Mouse (Mus musculus) urinary bladder, adult 2 months (tissue): ENCODE data around the gene Bag6. TPM values are rescaled to one million over a fixed set of nuclear protein-coding genes. Genes with fewer than 3 reads are reported as not detected.
"Not testable (repeated sequence)": the region's sequence is repeated elsewhere in the genome, so short reads cannot be mapped to it uniquely, and the experiment has no call there.

Source experiments
- DNase-seq: peaks from one replicate; pipeline ENCODE4 v3.0.0; 2022; ENCODE audit warnings: low spot score
- polyA plus RNA-seq: library from polyadenylated mRNA; depleted of rRNA; stranded (reverse); fragments of >200 nt; gene quantifications from 2 replicates; pipeline ENCODE4 v1.2.3, GENCODE M21; 2012

Gene Bag6
- polyA plus RNA-seq, 1 experiment, result 130 TPM

DNA sequence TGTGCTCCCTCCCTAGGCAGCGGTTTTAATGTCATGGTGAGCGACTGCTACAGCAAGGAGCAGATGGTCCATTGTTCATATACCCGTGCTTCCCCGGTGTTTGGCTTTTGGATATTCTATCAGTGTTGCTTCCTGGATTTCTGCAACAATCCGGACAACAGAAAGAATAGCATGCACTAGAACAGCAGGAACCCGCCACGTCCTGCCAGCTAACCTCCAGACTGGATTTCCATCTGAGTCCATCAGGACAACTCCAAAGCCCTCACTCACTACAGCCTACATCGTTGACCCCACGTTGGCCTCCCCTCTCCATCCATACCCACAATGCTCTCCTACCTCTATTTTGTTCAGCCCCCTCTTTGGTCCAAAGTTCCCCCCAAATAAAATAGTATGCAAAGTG is 23.2 kb upstream of the Bag6 start:
- DNase-seq, result no peak

DNA sequence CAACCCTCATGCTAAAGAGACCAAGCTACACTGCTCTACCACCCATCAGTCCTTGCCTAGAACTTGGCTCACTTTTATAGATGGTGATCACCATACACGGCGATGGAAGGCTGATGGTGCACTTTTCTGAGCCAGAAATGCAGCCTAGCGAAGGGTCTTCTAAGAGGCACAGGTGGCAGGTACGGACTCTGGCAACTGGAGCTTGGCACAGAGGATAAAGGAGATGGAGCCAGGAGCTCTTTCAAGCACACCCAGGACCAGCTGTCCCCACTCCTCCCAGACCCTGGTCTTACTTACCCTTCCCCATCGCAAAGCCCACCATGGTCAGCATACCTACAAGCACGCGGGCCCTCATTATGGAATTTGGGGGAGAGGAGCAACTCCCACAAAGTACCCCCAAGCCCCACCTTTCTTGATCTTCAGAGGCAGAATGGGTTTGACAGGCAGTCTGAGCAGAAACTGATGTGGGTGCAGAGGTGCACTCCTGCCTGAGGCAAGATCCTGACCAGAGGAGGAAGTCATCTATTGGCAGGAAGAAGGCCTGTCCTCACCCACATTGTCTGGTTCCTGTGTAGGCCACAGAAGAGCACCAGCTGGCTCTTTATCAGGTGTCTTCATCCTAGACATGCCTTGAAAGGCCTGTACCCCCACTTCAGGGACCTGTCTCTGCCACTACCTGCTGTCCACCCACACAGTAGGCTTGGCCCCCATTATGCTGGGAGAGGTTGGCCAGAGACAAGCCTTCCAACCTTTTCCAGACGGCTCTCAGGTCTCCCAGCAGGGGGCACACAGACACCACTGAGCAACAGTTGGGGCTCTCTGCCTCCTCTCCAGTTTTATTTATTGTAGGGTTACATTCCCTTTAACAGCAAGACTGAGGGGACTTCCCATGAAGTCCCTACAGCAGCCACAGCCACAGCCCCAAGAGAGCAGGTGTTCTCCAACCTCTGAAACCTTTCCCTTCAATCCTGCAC is 19.6 kb upstream of the Bag6 start, which contains the start of gene Ly6g5b:
Gene Ly6g5b, minus strand, starts transcription at position 383 of the 974 bp plus-strand sequence.
- DNase-seq, result no peak

DNA sequence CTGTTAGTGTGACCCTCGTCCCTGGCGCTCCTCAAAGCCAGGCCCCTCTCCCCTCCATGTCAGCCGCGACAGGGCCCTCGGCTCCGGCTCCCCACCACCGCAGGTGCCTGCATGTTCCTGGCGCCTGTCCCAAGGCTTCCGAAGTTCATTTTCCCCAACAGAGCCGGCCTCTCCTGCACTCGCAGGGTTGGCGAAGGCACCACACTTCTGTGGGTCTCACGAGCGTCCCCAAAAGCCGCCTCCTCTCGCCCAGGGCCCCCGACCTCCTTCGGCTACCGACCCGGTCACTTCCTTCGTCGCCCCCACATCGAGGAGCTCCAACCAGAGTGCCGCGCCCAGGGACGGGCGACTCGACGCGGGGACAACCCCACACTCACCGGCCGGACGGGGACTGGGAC is 14.2 kb upstream of the Bag6 start:
- DNase-seq, result no peak

DNA sequence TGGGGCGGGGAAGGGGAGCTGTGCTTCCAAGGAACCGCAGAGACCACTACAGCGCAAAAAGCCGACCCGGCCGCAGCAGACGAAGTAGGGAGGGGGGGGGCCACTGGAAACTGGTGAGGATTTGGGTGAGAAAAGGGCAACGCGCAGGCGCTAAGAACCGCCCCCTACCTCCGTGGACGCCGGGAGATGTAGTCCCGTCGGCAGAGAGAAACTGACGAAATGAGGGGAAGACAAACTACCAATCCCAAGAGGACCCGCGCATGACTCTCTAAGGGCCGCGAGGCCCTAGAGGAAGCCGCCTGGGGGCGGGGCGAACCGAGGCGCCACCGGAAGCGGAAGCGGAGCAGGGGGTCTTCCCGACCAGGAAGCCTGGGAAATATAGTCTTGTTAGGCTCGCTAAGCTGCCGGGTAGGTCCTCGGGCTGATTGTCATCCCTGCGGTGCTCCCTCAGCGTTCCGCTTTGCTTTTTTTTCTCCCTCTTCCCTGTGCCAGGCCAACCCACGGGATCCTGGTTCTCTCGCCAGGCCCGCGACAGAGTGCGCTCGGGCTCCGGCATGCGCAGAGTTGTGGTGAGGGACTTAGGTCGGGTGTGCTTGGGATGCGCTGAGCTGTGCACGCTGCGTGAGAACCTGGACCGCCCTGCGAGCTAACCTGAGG is 13.7 kb upstream of the Bag6 start, which contains the start of gene Gpank1:
Gene Gpank1, plus strand, starts transcription at position 313 of the 657 bp plus-strand sequence.
- DNase-seq, result peak; percentile 88

DNA sequence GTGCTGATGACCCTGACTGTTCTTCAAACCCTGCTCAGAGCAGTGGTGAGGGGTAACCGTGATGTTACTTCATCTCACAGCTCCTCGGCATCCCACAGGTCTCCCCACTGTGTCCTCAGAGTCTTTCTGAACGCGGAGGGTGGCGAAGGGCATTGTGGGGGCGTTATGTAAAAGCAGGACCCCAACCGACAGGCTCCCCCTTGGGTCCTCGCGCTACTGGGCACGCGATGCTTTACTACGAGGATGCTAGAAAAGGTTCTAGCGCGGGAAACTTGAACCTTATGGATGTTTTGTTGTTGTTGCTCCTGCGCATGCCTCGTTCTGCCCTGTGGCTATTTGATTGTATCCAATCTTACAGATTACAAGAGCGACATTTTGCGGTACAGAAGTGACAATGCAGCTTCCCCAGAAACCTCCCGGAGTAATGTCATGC is 13.1 kb upstream of the Bag6 start, which contains the start of gene Csnk2b:
Gene Csnk2b, minus strand, starts transcription at position 183 of the 433 bp plus-strand sequence.
- no peak for DNase-seq

DNA sequence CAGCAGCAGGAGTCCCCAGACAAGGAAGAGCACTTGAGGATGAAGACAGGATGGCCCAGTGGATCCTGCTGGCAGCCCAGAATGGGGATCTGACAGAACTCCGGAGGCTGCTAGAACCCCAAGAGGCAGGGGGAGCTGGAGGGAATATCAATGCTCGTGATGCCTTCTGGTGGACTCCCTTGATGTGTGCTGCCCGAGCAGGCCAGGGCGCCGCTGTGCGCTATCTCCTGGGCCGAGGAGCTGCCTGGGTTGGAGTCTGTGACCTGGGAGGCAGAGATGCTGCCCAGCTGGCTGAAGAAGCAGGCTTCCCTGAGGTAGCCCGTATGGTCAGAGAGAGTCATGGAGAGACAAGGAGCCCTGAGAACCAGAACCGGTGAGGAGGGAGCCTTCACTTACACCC is 11.7 kb upstream of the Bag6 start:
- not testable (repeated sequence) for DNase-seq

DNA sequence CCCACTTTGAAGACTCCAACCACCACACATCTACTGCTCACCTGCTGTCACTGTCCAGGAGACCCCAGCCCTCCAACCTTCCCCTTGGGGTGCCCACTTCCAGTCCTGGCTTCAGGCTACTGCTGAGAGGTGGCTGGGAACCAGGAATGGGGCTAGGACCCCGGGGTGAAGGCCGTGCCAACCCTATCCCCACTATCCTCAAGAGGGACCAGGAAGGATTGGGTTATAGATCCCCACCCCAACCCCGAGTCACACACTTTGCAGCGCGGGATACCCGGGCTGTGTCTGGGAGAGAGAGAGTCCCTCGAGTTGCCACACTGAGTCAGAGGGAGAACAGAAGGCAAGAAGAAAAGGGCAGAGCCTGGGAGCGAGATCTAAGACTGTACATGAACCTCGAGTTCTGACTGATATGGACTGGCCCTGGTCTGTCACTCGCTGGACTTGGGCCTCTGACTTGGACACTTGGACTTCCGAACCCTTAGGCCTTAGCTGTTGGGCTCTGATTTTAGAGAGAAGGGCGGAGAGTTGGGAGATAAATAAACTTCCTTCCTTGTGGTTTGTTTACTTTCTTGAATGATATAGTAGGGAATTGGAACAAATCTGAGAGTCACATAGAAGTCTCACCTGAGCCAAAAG is 10.6 kb upstream of the Bag6 start:
- not testable (repeated sequence) for DNase-seq

DNA sequence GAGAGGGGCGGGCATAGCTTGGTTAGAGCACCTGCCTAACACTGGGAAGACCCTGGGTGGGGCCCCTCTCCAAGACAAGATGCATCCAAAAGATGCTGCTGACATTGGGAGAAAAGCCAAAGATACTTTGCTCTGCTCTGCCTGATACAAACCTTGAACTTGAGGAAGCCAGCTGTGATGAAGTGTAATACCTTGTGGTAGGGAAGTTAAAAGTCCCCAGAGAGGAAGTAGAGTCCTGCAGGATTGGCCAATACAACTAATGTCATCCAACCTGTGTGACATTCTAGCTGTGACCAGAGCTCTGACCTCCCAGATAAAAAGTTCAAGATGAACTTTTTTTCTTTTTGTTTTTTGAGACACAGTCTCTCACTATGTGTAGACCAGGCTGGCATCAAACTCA is 9.9 kb upstream of the Bag6 start:
- DNase-seq, result no peak

DNA sequence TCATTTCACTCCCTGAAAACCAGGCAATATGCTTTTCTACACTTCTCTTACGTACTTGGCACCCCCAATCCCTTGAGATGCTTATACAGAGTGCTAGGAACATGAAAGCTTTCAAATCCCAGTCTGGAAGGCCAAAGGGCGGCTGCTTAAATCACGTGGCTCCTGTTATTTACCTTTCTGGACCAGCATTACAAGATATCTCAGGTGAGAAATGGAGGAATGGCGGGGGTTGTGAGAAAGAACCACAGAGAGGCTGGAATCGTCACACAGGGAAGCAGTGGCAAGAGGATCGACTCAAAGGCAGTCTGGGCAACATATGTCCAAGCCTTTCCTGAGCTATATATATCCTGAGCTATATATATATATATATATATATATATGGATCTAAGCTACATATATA is 9.4 kb upstream of the Bag6 start:
- DNase-seq, result no peak

DNA sequence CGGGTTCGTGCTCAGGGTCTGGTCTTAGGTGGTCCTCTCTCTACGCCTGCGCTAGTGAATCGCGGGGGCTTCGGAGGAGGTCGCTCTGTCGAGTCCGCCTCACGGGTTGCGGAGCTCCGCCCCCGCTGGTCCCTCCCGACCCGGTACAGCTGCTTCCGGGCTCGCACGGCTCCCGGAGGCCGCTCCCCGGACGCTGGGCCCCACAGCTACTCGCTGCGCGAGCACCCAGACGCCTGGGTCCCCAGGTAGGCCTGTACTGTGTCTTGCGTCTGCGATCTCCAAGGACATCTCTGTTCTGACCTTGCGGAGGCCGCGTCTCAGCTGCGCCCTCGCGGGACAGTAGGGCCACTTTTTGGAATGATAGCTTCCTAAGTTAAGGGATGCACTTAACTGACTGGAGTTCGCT is 8.8 kb upstream of the Bag6 start, which contains the start of gene D17H6S53E:
Gene D17H6S53E, plus strand, starts transcription at position 168 of the 406 bp plus-strand sequence.
- peak; percentile 75 for DNase-seq

DNA sequence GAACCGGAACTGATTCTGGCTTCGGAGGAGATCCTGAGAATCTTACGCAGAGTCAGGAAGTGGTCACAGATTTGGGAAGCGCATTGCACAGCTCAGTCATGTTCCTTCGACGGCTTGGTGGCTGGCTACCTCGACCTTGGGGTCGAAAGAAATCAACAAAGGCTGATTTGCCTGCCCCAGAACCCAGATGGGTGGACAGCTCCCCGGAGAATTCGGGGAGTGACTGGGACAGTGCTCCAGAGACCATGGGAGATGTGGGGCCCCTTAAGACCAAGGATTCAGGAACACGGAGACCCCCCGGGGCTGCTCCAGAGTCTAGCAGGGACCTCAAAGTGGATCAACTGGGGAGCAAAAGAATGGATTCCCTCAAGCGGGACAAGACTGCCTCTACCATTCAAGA is 8.0 kb upstream of the Bag6 start:
- DNase-seq, result no peak

DNA sequence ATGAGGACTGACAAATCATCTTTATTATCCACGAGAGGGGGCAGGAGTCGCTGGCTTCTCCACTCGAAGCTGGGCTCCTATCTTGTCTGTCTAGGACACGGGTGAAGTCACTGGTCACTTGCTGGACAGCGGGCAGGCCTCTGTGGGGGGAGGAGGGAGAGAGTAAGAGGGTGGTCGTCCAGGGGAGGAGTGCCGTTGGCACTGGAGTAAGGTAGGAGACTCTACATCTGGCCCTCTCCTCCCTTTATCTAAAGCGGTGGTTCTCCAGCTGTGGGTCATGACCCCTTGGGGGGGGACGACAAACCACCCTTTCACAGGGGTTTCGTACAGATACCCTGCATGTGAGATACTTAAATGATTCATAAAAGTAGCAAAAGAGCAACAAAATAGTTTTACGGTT is 6.0 kb upstream of the Bag6 start:
- DNase-seq, result no peak

DNA sequence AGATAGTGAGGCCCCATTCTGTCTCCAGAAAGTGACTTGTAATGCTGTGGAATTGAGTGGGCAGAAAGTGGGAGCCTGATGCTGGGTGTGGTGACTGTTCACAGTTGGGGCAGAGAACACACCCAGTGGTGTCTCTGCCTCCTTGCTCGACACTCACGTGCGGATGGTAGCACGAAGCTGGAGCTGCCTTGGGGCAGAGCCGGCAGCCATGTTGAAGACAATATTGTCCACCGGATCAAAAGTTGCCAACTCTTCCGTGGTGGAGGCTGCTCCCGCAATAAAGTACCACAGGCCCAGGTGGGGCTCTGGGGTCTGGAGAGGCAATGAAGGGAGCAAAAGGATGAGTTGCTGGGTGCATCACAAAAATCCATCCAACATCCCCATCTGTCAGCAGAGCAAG is 3.9 kb upstream of the Bag6 start:
- DNase-seq, result no peak

DNA sequence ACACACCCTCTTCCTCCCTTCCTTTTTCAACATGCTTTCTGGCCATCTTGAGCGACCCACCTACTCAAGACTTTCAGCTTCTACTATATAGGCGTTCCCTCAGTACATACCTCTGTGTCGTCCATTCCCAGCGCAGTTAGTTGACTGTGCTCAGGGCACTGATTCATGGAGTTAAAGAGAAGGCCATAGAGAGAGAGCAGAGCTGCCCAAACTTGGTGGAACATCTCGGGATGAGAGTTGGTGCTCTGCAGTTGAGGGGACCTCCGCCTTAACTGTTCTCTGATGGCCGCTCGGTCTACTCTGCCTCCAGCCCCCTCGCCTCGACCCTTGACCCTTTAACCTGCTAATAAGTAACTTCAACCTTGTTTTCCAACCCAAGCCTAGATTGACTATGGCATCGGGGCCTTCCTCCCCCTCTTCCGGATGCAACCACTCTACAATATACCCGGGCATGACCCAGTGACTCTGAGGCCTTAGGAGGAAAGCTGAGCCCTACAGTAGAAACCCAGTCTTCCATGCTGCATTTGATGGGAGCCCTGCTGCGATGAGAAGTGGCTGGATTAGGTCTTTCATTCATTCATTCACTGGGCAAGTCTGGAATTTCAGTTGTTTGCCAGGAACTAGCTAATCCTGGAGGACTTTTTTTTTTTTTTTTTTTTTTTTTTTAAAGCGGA is 3.3 kb upstream of the Bag6 start, which contains the start of gene Apom:
Gene Apom, minus strand, starts transcription at position 551 of the 674 bp plus-strand sequence.
- no peak for DNase-seq

DNA sequence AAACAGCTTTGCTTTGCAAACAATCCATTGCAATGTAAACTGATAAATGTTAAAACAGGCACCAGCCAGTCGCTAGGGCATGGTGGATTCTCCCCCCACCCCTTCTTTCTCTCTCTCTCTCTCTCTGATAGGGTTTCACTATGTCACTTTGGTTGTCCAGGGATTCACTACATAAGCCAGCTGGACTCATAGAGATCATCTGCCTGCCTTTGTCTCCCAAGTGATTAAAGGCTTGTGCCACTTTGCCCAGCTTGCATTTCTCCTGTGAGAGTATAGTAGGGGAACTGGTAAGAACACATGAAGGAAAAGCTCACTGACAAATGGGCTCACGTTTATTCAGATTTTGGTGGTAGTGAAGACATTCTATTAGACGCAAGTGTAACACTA is 2.8 kb upstream of the Bag6 start:
- no peak for DNase-seq

DNA sequence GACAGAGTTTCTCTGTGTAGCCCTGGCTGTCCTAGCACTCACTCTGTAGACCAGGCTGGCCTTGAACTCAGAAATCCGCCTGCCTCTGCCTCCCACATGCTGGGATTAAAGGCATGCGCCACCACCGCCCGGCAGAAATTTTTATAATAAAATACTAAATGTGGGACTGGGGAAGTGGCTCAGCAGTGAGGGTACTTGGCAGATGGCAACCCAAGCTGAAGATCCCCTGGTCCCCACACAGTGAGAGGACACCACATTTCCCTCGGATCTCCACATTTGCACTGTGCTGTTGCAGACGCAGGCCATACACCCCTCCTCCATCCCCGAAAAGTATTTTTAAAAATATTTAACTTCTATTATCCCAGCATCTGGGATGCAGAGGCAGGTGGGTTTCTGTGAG is 1.5 kb upstream of the Bag6 start:
- no peak for DNase-seq

DNA sequence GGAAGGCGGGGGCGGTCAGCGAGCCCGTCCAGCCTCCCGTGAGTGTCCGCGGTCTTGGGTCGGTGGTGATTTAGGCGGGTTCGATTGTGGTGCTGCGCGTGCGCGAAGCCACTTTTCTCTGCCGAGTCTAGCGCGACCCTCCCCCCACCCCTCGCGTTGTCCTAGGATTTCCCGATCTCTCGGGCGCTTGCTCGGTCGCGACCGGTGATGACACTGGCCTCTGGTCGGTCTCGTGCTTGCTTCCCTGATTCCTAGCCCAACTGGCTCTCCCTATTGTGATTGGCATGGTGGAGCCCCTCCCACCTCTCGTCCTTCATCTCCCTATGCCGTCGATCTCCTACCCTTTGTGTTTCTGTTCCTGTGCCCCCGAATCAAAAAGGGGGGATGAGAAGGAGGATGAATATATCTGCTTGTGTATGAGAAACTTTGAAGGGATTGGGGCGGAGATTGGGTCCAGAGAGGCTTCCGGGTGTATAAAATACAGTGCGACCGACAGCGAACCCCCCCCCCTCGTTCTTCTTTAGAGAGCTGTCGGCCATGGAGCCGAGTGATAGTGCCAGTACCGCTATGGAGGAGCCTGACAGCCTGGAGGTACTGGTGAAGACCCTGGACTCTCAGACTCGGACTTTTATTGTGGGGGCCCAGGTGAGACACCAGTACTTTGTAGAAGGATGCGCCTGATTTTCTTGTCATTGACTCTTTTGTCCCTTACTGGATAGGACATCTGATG is 778 bp downstream of the Bag6 start:
- DNase-seq, result no peak

DNA sequence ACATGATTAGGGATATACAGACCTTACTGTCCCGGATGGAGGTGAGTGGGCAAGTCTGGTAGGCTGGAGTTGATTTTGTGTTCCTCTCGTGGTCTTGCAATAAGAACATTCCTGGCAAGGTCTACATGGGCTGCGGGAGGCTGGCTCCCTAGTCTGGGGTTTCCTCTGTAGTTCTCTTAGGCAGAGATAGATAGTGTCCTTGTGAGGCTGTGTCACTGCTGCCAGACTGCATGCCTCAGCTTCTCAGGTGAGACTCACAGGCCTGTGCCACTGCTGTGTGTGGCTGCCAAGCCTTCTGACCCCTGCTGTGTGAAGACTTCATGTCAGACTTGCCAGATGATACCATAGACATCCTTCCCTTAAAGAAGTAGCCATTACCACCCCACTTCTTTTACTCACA is 4.3 kb downstream of the Bag6 start:
- DNase-seq, result no peak

DNA sequence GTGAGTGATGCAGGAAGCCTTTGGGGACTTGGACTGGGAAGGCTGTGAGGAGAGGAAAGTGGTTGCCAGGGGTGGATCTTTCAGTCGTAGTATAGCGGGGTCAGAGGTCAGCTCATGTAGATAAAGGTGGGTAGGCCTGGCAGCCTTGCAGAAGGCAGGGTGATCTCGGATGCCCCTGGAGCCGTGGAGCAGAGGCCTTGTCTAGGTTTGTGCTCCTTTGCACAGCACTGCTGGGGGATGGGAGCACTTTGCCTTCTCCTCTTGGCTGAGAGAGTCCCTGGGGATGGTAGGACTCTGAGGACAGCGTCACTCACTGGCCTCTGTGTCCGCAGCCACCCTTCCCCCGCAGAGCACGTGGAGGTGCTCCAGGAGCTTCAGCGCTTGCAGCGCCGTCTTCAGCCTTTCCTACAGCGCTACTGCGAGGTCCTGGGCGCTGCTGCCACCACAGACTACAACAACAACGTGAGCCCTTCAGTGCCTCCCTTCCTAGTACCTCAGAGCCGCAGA is 5.6 kb downstream of the Bag6 start:
- DNase-seq, result no peak

DNA sequence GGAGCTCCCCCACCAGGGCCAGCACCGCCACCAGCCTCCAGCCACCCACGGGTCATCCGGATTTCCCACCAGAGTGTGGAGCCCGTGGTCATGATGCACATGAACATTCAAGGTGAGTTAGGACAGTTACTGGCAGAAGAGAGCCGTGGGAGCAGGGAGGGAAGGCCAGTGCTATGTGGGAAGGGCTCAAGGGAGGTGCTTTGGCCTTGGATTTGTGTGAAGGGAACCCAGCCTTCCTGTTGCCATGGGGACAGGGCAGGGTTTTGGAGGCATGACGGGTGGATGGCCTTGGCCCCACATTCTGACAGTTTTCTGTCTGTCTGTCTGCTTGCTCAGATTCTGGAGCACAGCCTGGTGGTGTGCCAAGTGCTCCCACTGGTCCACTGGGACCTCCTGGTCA is 7.0 kb downstream of the Bag6 start:
- DNase-seq, result no peak

DNA sequence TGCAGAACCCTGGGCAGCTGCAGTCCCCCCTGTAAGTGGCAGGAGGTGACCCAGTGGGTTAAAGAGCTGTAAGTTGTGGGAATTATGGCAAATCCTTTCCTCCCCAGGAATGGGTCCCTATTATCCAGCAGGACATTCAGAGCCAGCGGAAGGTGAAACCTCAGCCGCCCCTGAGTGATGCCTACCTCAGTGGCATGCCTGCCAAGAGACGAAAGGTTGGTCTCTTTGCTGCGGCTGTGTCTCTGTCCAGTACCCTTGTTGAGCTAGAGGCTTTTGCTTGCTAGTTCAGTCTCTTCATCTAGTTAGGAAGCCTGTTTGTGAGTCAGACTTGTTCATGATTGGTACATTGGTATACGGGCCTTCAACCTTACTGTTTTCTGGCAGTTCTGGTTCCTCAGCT is 11.2 kb downstream of the Bag6 start:
- no peak for DNase-seq
